Mouse (Mus musculus) olfactory bulb, adult 2 months (tissue): ENCODE measurements around the gene Schip1.

Source experiments
- CTCF ChIP-seq: fragments of 200-500 bp; IDR thresholded peaks from 2 replicates; pipeline ENCODE4 v1.5.1; 2012; ENCODE audit warnings: low read depth, mild to moderate bottlenecking, low read length, moderate library complexity; ENCODE audit not compliant: insufficient read depth
- POLR2A ChIP-seq: fragments of 200-500 bp; IDR thresholded peaks from 2 replicates; pipeline ENCODE4 v1.6.1; 2012; ENCODE audit warnings: mild to moderate bottlenecking, low read depth, low read length, moderate library complexity; ENCODE audit not compliant: insufficient read depth

DNA sequence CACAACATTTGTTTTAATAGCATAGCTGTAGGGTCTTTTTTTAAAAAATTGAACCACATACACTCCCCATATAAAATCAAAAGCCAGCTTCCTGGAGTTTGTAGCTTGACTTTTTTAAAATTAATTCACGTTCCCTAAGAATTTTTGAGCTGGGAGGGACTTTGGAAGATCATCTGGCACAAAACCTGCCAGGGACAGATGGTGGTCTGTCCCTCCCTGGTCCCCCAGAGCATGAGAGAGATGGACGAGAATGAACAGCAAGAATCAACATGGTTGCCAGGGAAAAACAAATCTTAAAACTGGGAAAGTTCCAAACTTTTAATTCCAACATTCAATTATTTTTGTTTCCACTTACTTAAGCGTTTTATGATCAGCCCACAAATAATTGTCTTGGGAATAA is 334.1 kb downstream of the Schip1 start:
- no peak for TF ChIP-seq POLR2A
- TF ChIP-seq CTCF = no peak
